Mouse (Mus musculus): ENCODE data around the gene Maob.

The Maob gene

DNA sequence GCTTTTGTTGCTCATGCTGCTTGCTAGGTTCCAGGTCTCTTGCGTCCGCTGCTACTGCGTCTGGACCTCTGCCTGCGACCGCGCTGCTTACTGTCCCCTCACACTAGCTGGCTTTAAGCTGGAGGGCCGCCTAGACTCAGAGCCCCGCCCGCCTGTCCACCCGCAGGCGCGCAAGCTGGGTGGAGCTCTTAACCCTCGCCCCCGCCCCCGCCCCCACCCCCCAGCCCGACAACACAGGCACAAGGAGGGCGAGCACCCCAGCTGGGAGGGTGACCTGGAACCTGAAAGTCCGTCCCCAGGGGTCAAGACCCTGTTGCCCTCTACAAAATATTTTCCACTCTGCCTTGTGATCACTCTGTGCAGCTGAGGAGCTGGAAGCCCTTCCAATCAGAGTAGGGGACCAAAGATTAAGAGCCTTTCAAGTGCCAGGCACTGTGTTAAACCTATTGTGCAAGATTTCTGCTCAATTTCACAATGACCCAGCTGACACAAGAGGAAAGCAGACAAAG is at the start of gene Maob:
Gene Maob, minus strand, starts transcription at position 106 of the 509 bp plus-strand sequence.
- peak; percentile 81 for DNase-seq (ENCODE audit: low spot score)

DNA sequence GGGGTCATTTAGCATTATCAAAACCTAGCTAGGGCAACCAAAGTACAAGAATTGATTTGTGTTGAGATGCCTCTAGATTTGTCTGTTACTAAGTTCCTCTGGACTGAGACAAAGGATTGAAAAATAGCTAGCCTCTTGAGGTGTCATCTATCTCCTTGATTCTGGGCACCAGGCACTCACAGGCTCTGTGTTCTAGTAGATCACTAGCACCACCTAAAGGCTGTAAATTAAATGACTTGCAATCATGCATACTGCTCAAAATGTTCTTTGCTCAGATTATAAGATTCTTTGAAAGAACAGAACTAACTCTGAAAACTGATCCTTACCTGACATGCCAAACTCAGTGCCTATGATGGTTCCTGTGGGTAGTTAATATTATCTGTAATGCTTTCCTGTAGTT is 43.1 kb upstream of the Maob start:
- DNase-seq (ENCODE audit: low spot score), result peak; percentile 2

DNA sequence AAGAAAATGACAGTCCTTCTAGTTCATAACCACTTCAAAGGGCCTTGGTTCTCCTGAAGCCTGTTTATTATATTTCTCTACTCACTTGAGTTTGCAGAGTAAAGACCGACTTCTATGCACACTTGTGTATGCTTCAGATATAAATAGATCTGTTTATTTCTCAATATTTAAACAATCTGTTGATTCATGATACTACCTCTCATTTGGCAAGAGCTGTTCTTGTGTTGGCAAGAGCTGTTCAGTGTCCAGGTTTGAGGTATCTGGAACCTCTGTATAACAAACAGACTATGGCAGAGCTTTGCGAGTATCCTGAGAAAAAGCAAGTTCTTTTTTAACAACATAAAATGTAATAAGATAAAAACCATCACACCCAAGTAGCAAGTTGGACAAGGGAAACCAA is 28.9 kb upstream of the Maob start:
- no peak for DNase-seq (ENCODE audit: low spot score)

DNA sequence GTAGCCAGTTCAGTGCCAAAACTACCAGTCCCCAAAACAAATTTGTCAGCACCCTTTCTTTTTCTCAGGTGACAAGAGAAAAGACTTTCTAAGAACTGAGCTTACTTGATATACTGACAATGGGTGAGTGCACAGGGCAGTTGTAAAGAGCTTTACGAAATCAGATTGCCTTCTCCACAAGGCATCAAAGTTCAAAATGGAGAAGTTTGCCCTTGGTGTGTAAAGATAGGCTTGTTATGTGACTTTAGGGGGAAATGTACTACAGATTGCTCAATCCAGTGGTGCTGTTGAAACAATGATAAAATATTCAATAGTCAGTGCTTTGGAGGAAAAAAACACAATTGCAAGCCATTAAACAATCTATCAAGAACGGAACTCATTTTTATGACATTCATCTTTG is 24.3 kb upstream of the Maob start:
- DNase-seq (ENCODE audit: low spot score), result no peak

DNA sequence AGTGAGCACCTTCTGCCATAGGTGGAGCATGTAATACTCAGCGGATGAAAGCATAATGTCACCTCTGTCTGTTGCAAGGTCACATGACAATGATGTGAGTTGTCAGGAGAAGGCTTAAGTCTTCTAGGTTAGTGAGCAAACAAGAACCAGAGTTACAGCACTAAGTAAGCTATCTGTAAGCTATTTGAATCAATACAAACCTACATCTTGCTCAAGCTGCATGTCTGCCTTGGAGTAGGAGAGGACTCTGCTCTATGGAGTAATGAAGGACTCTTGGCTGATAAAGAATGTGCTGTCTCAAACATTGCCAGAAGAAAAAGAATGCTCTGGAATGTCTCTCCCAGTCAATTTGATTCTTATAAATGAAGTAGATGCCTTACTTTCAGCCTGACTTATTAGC is 20.1 kb upstream of the Maob start:
- peak; percentile 22 for DNase-seq (ENCODE audit: low spot score)

DNA sequence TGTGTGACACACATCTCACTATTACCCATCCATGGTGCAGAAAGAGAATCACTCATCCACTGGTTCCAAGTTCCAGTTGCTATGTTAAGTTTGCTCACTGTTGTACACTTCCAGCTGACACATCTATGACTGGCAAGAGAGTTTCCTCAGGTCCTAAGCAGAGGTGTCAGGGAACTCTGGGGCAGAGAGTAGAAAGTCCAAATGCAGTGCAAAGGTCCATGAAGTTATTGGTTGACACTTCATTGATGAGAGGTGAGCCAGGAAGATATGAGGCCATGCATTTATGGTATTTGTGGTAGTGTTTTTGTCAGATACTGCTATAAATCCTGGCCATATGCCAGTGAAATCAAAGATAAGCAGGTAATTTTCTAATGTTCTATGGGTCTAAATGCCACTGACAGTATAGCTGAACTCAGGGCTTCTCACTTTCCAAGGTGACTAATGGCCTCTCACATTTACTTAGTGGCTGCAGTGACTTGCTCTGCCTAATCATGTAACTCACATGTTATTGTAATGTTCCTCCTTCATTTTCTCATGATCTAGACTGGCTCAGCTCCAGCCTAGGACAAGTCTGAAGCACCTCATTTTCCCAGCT is 19.4 kb upstream of the Maob start:
- no peak for DNase-seq (ENCODE audit: low spot score)

DNA sequence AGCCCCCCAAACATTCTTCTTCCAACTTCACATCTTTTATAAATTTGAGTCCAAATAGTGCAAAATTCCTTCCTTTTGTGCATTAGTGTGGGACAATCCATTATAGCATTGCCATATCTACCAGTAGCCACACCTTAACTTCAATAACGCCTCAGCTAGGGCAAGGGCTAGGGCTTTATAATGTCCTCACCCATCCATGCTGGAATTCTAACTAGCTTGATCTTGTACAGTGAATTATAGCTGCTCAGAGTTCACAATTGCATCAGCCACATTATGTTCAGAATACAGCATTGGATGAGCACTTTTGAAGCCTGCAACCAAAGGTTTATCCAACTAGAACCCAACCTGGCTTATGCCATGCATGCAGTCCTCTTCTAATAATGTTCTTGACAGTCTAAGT is 8.9 kb upstream of the Maob start:
- DNase-seq (ENCODE audit: low spot score), result no peak

DNA sequence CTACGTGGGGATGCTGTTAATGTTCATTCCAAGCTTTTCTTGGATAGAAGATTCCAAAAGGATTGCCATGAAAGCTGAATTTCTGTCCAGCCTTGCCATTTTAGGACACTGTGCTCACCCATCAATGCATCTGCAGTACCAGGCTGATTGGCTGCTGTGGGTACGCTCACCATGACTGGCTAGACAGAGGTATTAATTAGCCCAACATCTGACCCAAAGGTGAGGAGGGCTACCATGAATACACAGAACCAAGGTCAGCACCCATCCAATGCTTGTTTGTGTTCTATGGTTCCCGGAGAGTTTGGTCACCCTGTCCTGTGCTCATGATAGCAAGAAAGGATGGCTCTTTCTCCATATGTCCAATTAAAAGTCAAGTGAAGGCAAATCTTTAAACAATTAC is 1.2 kb downstream of the Maob start:
- no peak for DNase-seq (ENCODE audit: low spot score)

DNA sequence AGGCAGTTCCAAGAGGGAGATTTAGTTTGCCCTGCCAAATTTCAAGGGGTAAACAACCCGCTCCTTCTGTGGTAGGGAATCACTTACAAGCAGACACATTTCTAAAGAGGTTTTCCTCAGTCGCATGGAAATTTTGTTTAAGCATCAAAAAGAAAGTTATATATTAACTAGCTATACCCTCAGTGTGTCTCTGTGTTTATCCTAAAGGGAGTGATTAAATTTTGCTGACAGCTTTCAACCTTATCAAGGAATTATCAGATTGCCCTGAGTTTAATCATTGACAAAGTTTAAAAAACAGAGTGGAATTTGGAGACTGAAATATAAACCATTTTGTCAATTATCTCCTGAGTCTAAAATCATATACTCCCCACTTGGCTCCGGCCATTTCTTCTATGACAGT is 5.1 kb downstream of the Maob start:
- DNase-seq (ENCODE audit: low spot score), result no peak

DNA sequence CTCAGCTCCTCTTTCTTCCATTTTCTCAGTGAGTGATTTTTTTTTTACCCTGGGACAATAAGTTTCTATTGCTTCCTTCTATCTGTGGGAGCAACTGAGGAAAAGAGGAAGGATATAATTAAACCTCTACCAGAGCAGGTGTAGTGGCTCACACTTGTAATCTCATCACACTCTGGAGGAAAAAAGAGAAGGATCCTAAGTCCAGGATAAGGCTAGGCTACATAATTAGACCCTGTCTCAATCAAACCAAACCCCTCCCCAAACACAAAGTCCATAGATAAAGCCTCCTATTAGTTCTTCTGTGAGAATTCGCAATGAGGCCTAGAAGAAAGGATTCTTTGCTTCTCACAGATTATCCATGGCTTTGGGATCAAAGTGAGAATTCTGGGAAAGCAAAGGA is 49.7 kb downstream of the Maob start:
- no peak for DNase-seq (ENCODE audit: low spot score)

DNA sequence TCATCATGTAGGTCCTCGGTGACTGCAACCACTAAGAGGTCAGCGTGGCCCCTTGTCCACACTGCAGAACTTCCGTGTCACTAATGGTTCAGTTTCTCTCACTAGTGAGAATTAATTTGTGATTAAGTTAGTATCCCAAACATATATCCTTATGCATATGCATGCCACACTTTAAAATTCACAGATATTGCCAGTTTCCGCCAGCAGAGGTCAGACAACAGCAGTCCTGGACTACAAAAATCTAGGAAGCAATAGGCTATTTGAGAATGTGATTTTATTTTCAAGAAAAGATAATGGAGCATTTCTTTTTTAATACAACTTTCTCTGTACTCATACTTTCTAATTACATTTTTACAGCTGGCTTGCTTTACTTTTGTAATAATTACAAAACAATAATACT is 51.0 kb downstream of the Maob start:
- no peak for DNase-seq (ENCODE audit: low spot score)

DNA sequence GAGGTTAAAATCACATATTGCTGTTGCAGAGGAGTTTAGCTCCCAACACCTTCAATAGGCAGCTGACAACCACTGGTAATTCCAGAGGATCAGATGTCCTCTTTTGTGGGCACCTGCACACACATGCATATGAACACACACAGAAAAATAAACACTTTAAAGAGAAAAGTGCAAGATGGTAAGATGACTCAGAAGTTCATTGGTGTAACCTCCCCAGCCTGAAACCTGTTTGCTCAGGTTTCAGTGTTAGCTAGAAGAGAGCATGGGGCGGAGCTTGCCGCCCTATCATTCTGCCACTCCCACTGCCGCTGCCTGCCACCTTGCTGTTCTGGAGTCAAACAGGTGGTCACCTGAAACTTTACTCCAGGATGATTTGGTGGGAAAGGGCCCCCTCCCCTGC is 55.7 kb downstream of the Maob start:
- peak; percentile 8 for DNase-seq (ENCODE audit: low spot score)

DNA sequence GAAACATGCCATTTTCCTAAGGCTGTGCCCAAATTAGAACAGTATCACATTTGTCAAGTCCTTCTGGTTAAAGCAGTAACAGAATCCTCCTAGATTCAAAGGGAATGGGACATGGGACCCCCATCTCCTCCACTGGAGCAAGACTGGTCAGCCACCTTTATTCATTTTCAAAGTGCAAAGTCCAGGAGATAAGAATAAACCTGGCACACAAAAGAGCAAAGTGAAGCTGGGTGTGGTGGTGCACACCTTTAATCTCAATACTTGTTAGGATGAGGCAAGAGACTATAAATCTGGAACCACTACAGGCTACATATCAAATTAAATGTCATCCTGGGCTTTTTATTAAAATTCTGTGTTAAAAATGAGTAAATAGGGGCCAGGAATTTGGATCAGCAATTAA is 62.4 kb downstream of the Maob start:
- DNase-seq (ENCODE audit: low spot score), result no peak

DNA sequence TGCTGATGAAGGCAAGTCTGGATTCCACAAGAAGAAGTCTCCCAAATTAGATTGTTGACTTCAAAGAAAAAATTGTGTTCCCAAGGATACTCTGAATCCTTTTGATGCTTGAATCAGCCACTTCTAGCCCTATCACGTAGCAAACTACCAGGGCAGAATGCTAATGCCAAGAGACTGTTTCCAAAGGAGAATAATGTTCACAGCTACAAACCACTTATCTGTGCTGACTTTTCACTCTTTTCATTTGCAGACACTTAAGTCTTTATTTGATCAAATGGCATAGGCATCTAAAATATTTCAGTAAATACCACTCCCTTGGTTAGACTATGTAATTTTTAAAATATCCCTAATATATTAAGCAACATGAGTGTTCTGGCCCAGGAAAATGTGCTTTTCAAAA is 68.2 kb downstream of the Maob start:
- DNase-seq (ENCODE audit: low spot score), result no peak

DNA sequence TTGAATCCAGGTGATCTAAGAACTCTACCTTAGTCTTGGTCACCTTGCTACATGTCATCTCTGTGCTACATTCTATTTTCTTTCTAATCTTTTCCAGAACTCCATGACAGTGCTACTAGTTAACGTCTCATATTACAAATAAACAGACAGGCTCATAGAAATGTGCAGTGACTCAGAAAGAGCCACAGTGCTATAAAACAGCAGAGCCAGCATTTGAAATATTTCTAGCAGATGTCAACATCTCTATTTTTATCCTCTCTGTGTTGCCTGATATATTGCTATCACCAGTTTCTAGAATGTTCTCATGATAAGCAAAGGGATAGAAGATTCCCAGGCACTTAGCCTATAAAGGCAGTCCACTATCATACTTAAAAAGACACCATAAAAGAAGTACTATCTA is 103.1 kb downstream of the Maob start:
- no peak for DNase-seq (ENCODE audit: low spot score)

DNA sequence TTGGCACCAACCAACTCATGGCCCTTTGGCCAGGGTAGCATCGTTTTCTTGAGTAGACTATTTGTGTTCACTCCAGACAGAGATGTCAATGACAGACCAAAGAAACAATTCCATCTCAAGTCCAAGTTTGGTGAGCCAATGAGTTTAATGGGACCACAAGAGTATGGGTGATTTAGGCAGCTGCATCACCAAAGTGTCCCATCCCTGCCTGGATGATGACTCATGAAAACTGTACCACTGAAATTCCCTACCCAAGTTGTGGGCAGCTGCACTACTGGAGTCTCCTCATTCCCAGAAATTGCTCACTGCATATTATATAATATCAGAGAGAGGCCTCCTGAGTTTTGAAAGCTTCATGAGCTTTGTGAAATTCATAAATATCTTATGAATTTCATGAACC is 111.1 kb downstream of the Maob start:
- no peak for DNase-seq (ENCODE audit: low spot score)
